7 mouse cellular contexts compared by ENCODE assay signal in the genomic region with DNA sequence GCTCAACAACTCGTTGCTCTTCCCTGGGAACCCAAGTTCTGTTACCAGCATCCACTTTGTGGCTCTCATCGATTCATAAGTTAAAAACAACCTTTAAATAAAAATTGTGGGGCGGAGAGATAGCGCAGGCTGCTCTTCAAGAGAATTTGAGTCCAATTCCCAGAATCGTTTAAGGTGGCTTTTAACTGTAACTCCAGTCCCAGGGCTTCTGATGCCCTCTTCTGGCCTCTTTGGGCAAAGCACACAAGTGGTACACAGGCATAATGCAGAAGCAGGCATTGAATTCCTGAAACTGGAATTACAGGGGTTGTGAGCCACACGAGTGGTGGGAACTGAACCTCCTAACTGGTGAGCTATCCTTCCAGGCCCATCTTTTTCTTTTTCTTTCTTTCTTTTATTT. TPM values are rescaled to one million over a fixed set of nuclear protein-coding genes. Genes with fewer than 3 reads are reported as not detected.
DNase-seq lines count a peak whose midpoint lies in the region; ATAC-seq and TF ChIP-seq lines count a peak whose summit lies in the region.

No protein-coding gene starts in this region.

- H3K36me3 ChIP-seq in intestine, postnatal 0 days (ENCODE audit: control insufficient read depth, insufficient read depth), result no peaks in the 10 kb centered on the region
- H3K36me3 ChIP-seq in intestine, embryonic 16.5 days (ENCODE audit: control insufficient read depth, insufficient read depth, low read length), result no peaks in the 10 kb centered on the region
- no peaks in the 10 kb centered on the region for H3K36me3 ChIP-seq in stomach, postnatal 0 days (ENCODE audit: control insufficient read depth, insufficient read depth, low read length)

- WGBS in intestine, postnatal 0 days, result 69% methylated on average over 6 of the region's 6 CpGs
- WGBS in intestine, embryonic 16.5 days, result 67% methylated on average over 6 of the region's 6 CpGs
- 68% methylated on average over 6 of the region's 6 CpGs for WGBS in stomach, postnatal 0 days

- no peaks in the 10 kb centered on the region for H3K4me1 ChIP-seq in intestine, postnatal 0 days (replicated peaks; ENCODE audit: control insufficient read depth, insufficient read depth, low read length)
- no peaks in the 10 kb centered on the region for H3K4me1 ChIP-seq in intestine, embryonic 16.5 days (ENCODE audit: control insufficient read depth, insufficient read depth, low read length)
- no peaks in the 10 kb centered on the region for H3K4me1 ChIP-seq in stomach, postnatal 0 days (replicated peaks; ENCODE audit: control insufficient read depth, insufficient read depth)

- H3K9me3 ChIP-seq in intestine, postnatal 0 days (ENCODE audit: control insufficient read depth), result 0 out of 2 replicates have a peak, but pooled peaks cover 2% of the 10 kb centered on the region
- H3K9me3 ChIP-seq in intestine, embryonic 16.5 days (ENCODE audit: control insufficient read depth, low read length), result 0 out of 2 replicates have a peak, but pooled peaks cover 3% of the 10 kb centered on the region
- H3K9me3 ChIP-seq in stomach, postnatal 0 days (ENCODE audit: control insufficient read depth, low read length), result no peaks in the 10 kb centered on the region

- ATAC-seq in intestine, postnatal 0 days, result no peak
- ATAC-seq in intestine, embryonic 16.5 days, result no peak
- ATAC-seq in CD4-positive, CD25-positive, alpha-beta regulatory T cell, adult 4 months, result peak; percentile 64
- ATAC-seq in stomach, postnatal 0 days (ENCODE audit: low FRiP score, low TSS enrichment), result no peak

- H3K27me3 ChIP-seq in intestine, postnatal 0 days (replicated peaks; ENCODE audit: control insufficient read depth, insufficient read depth, low read length), result no peaks in the 10 kb centered on the region
- H3K27me3 ChIP-seq in intestine, embryonic 16.5 days (replicated peaks; ENCODE audit: control insufficient read depth, insufficient read depth, low read length), result no peaks in the 10 kb centered on the region
- H3K27me3 ChIP-seq in stomach, postnatal 0 days (ENCODE audit: control insufficient read depth, insufficient read depth, low read length), result no peaks in the 10 kb centered on the region

- H3K4me3 ChIP-seq in intestine, postnatal 0 days (ENCODE audit: low read depth, low read length), result no peak overlapping the region
- no peak overlapping the region for H3K4me3 ChIP-seq in intestine, embryonic 16.5 days (ENCODE audit: low read length)
- H3K4me3 ChIP-seq in stomach, postnatal 0 days (ENCODE audit: low read depth, low read length), result no peak overlapping the region

- TF ChIP-seq CTCF in intestine, postnatal 0 days (IDR thresholded peaks at IDR 0.05; ENCODE audit: low read depth), result peak; percentile 72
- peak; percentile 78 for TF ChIP-seq CTCF in stomach, postnatal 0 days (IDR thresholded peaks at IDR 0.05; ENCODE audit: low read depth)

- no peak overlapping the region for H3K9ac ChIP-seq in intestine, postnatal 0 days (ENCODE audit: low read depth, low read length)
- H3K9ac ChIP-seq in intestine, embryonic 16.5 days (ENCODE audit: low read depth, low read length), result no peak overlapping the region
- no peak overlapping the region for H3K9ac ChIP-seq in stomach, postnatal 0 days (ENCODE audit: low read length)

- no peak overlapping the region for H3K4me2 ChIP-seq in intestine, postnatal 0 days (replicated peaks; ENCODE audit: low read depth)
- H3K4me2 ChIP-seq in intestine, embryonic 16.5 days (ENCODE audit: low read depth, low read length), result no peak overlapping the region
- no peak overlapping the region for H3K4me2 ChIP-seq in stomach, postnatal 0 days (replicated peaks; ENCODE audit: low read depth)

- no peak for TF ChIP-seq EP300 in stomach, postnatal 0 days (optimal IDR thresholded peaks at IDR 0.05)

- peak; percentile 74 for DNase-seq in R1 (ENCODE audit: low read depth, low spot score)
- DNase-seq in heart, postnatal 4 days, result peak; percentile 65
- DNase-seq in lung, postnatal 10 days, result peak; percentile 76
- DNase-seq in stomach, postnatal 0 days (ENCODE audit: low spot score), result peak; percentile 60

- no peak overlapping the region for H3K27ac ChIP-seq in intestine, postnatal 0 days (ENCODE audit: low read depth, low read length)
- no peak overlapping the region for H3K27ac ChIP-seq in intestine, embryonic 16.5 days (ENCODE audit: low read length)
- no peak overlapping the region for H3K27ac ChIP-seq in stomach, postnatal 0 days (replicated peaks)

RNA-seq across cellular contexts. Expression of gene Slc22a16, which starts 40.5 kb away (rescaled TPM):
- not detected in 2 replicates for polyA plus RNA-seq in intestine, postnatal 0 days (2015; fragmentation: Nextera tagmentation; extraction: Ambion mirVana)
- not detected in 2 replicates for polyA plus RNA-seq in intestine, embryonic 16.5 days (2015; fragmentation: Nextera tagmentation; extraction: Ambion mirVana)
- not detected for polyA plus RNA-seq in CD4-positive, CD25-positive, alpha-beta regulatory T cell, adult 4 months (2017; shearing (Covaris generic))
- total RNA-seq in heart, postnatal 4 days (2021), result not detected
- 0.04 TPM in 1 of 2 replicates, not detected in the other for polyA plus RNA-seq in stomach, postnatal 0 days (2015; fragmentation: Nextera tagmentation; extraction: Ambion mirVana)
